Mouse (Mus musculus) kidney, postnatal 10 days (tissue): ENCODE measurements around the gene Yme1l1.

ENCODE experiments used
- DNase-seq: peaks from one replicate; pipeline ENCODE4 v3.0.0; 2021; ENCODE audit warnings: mixed read lengths

Yme1l1 gene

GRCm38 (mm10) chr2:23155777-23156607 is at the start of gene Yme1l1, which contains the start of gene Mastl:
TSS of gene Yme1l1 (plus strand) at chr2:23156369.
TSS of gene Mastl (minus strand) at chr2:23156024.
- DNase-seq: peak; percentile 99

GRCm38 (mm10) chr2:23119573-23119972 is 36.6 kb upstream of the Yme1l1 start:
- no peak for DNase-seq

GRCm38 (mm10) chr2:23155199-23155621 is 959 bp upstream of the Yme1l1 start:
- DNase-seq: no peak

GRCm38 (mm10) chr2:23156608-23157081 is 476 bp downstream of the Yme1l1 start:
- DNase-seq: no peak

- no peak for DNase-seq
These were observed 16.1 kb downstream of the Yme1l1 start for GRCm38 (mm10) chr2:23172305-23172704.

- DNase-seq: no peak
These were observed 38.2 kb downstream of the Yme1l1 start for GRCm38 (mm10) chr2:23194366-23194765.

- DNase-seq: no peak
These were observed 44.9 kb downstream of the Yme1l1 start for GRCm38 (mm10) chr2:23201034-23201433.

GRCm38 (mm10) chr2:23202900-23203670 is 46.9 kb downstream of the Yme1l1 start:
- peak; percentile 10 for DNase-seq

- no peak for DNase-seq
These were observed 50.9 kb downstream of the Yme1l1 start, which contains the start of gene 4931423N10Rik for GRCm38 (mm10) chr2:23207070-23207526. TSS of gene 4931423N10Rik (plus strand) at chr2:23207476.

GRCm38 (mm10) chr2:23213661-23214060 is 57.5 kb downstream of the Yme1l1 start:
- no peak for DNase-seq

- DNase-seq: no peak
These were observed 69.0 kb downstream of the Yme1l1 start for GRCm38 (mm10) chr2:23225199-23225598.

GRCm38 (mm10) chr2:23228463-23228862 is 72.3 kb downstream of the Yme1l1 start:
- DNase-seq: no peak

GRCm38 (mm10) chr2:23234065-23234773 is 78.0 kb downstream of the Yme1l1 start:
- peak; percentile 15 for DNase-seq
